Mouse (Mus musculus): ENCODE data around the gene Tmem116. TPM values are rescaled to one million over a fixed set of nuclear protein-coding genes. Genes with fewer than 3 reads are reported as not detected.
A peak's percentile ranks its signal among the peaks of the same experiment; 100 is the strongest.
"Not testable (repeated sequence)": the region's sequence is repeated elsewhere in the genome, so short reads cannot be mapped to it uniquely, and the experiment has no call there.

Tmem116 gene
- polyA plus RNA-seq, 1 experiment: 0.93 TPM

DNA sequence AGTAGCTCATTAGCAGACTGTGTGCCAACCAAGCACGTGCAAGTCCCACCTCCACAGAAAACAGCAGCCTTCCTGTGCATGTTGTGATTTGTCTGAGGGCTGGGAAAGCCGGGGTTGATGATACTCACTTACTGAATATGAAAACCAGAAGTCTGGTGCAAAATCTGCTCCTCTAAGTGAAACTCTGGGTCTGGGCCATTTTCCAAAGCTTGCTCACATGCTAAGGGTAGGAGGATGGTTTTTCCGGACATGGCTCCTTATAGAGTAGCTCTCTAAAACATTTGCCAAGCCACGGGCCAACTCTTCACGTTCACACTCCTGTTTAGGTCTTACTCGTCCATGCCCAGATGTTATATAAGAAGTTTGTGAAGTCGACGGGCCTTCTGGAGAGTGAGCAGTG, 41.6 kb downstream of the Tmem116 start:
- Histone ChIP-seq H3K4me1 (0 out of 2 replicates have a peak, but pooled peaks cover 3% of the 10 kb centered on the region), H3K4me3 (replicated peaks) (no peak overlapping the region), H3K27me3 (replicated peaks) (peaks cover 34% of the 10 kb centered on the region), H3K9me3 (no peaks in the 10 kb centered on the region), H3K36me3 (replicated peaks; ENCODE audit: low read length) (no peaks in the 10 kb centered on the region)
- TF ChIP-seq FLI1 (IDR thresholded peaks at IDR 0.05; ENCODE audit: low read length) (no peak), GATA1 (IDR thresholded peaks at IDR 0.05; ENCODE audit: borderline replicate concordance, low read length) (no peak)

DNA sequence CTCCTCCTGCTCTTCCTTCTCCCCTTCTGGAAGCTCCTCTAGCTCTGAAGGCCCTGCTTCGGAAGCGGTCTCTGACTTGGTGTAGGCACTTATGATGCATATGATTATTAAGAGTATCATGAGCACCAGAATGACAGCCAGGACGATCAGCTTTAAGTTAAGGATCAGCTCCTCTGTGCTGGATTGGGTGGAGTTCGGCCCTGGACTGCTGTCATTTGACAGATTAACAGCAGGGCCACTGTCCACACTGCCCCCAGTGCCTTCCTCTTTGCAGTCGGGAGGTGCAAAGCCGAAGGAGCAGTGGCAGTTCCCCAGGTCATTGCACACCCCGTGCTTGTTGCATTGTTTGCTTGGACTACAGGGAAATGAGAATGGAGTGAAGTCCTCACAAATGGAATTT, 49.0 kb downstream of the Tmem116 start:
- no peaks in the 10 kb centered on the region for H3K9me3 ChIP-seq
- H3K4me3 ChIP-seq (replicated peaks): peak overlapping the region; percentile 62
- H3K36me3 ChIP-seq (replicated peaks; ENCODE audit: low read length): no peaks in the 10 kb centered on the region
- no peak for TF ChIP-seq FLI1 (IDR thresholded peaks at IDR 0.05; ENCODE audit: low read length)
- no peak for TF ChIP-seq GATA1 (IDR thresholded peaks at IDR 0.05; ENCODE audit: borderline replicate concordance, low read length)
- H3K4me1 ChIP-seq: peaks cover 39% of the 10 kb centered on the region
- H3K27me3 ChIP-seq (replicated peaks): peaks cover 11% of the 10 kb centered on the region

DNA sequence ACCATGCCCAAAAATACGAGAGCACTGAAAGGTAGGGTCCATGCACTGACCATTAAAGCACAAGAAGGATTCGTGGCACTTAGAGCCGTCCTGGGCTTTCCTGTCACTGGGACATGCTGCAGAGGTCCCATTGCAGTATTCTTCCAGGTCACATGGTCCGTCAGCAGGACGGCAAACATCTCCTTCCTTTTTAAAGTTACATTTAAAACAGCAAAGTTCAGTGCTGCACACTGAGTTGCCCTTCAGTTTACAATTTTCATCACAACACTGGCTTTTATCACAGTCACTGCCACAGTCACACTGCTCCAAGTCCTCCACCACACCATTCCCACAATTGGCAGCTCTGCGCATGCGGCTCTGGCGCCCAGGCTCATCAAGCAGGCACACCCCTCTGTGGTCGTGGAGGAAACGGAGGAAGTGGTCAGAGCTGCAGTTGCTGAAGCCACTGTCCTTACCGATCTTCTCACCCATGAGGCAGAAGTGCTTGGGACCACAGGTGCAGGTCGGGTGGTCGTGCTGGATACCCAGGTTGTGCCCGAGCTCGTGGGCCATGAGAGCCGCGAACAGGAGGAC, 49.8 kb downstream of the Tmem116 start:
- H3K4me3 ChIP-seq (replicated peaks): peak overlapping the region; percentile 34
- H3K27me3 ChIP-seq (replicated peaks): peaks cover 15% of the 10 kb centered on the region
- H3K36me3 ChIP-seq (replicated peaks; ENCODE audit: low read length); H3K9me3 ChIP-seq: not testable (repeated sequence)
- H3K4me1 ChIP-seq: peaks cover 39% of the 10 kb centered on the region

DNA sequence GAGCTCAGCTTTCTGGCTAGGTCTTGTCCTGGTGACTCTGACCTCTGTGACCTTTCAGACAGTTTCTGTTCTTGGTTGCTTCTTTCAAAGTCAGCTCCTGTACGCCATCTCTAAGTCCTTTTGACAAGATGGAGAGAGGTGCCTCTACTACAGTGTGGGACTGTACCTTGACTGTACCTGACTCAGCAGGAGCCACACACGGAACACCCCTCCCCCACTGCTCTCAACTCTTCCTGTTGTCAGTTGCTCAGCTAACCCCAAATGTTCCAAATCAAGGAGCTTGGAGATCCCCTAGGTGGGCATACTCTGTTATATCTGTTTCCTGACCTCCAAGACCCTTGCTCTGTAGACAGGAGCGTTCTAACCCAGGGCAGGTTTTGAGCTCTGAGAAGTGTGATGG, 51.5 kb downstream of the Tmem116 start, which contains the start of gene Adam1b:
Gene Adam1b, minus strand, starts transcription at position 205 of the 400 bp plus-strand sequence.
- Histone ChIP-seq H3K4me1 (peaks cover 43% of the 10 kb centered on the region), H3K9me3 (no peaks in the 10 kb centered on the region), H3K36me3 (replicated peaks; ENCODE audit: low read length) (no peaks in the 10 kb centered on the region), H3K27me3 (replicated peaks) (peaks cover 22% of the 10 kb centered on the region), H3K4me3 (replicated peaks) (no peak within 1 kb of the TSS)
- TF ChIP-seq FLI1 (IDR thresholded peaks at IDR 0.05; ENCODE audit: low read length): no peak
- no peak for TF ChIP-seq GATA1 (IDR thresholded peaks at IDR 0.05; ENCODE audit: borderline replicate concordance, low read length)

DNA sequence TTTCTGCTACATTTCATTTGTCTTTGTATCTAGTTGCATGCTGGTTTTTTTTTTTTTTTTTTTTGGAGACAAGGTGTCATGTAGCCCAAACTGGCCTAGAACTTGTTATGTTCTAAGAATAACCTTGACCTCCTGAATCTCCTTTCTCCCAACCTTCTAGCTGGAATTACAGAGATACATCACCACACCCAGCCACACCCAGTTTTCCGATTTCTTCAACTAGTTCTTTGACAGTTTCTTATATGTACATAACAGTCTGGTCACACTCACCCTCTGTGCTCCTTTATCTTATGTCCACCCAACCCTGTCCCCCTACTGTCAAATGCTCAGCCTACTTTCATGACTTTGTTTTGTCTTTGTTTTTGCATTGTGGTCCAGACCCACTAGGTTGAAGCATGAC, 55.2 kb downstream of the Tmem116 start:
- no peaks in the 10 kb centered on the region for H3K9me3 ChIP-seq

DNA sequence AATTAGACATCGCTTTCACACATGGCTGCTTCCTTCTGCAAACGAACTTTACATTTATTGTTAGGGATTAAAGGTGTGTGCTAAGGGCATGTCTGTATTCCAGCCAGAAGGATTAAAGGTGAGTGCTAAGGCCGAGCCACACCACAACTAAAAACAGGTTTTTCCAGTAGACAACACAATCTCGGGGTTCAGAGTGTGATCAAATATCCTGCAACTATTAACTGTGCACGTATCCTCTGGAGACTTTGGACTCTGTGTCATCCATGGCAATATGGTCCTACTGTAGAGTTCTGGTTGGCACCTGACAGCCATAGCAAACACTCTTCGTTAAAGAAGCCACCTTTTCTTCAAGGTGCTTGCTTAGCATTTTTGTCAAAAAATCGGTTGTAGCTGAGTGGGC, 58.3 kb downstream of the Tmem116 start:
- Histone ChIP-seq H3K4me3 (replicated peaks) (no peak overlapping the region), H3K36me3 (replicated peaks; ENCODE audit: low read length) (no peaks in the 10 kb centered on the region), H3K4me1 (peaks cover 4% of the 10 kb centered on the region; the same call in 1 of the 2 replicates), H3K9me3 (no peaks in the 10 kb centered on the region), H3K27me3 (replicated peaks) (peaks cover 17% of the 10 kb centered on the region)
- no peak for TF ChIP-seq GATA1 (IDR thresholded peaks at IDR 0.05; ENCODE audit: borderline replicate concordance, low read length)
- TF ChIP-seq FLI1 (IDR thresholded peaks at IDR 0.05; ENCODE audit: low read length): no peak

More for the DNA sequence above, 55.2 kb downstream of the Tmem116 start:
- peaks cover 24% of the 10 kb centered on the region for H3K27me3 ChIP-seq (replicated peaks)
- no peaks in the 10 kb centered on the region for H3K36me3 ChIP-seq (replicated peaks; ENCODE audit: low read length)
- peaks cover 20% of the 10 kb centered on the region for H3K4me1 ChIP-seq
- H3K4me3 ChIP-seq (replicated peaks): no peak overlapping the region
- no peak for TF ChIP-seq FLI1 (IDR thresholded peaks at IDR 0.05; ENCODE audit: low read length)
- no peak for TF ChIP-seq GATA1 (IDR thresholded peaks at IDR 0.05; ENCODE audit: borderline replicate concordance, low read length)

DNA sequence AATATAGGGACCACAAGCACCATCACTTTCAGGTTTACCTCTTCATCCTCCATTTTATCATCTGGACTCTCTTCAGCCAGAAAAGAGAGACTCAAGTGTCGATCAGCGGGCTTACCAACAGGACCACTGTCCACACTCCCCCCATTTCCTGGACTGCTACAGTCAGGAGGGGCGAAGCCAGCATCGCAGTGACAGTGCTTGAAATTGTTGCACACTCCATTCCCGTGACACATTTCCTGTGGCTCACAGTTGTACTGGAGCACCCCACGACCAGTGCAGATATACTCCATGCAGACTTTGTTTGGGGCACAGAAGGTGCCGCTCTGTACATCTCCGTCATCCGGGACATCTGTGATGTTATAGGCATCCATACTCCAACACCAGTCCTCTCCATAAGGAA, 67.3 kb downstream of the Tmem116 start:
- Histone ChIP-seq H3K9me3 (no peaks in the 10 kb centered on the region), H3K27me3 (replicated peaks) (no peaks in the 10 kb centered on the region), H3K4me3 (replicated peaks) (peak overlapping the region; percentile 17), H3K36me3 (replicated peaks; ENCODE audit: low read length) (peaks cover 51% of the 10 kb centered on the region), H3K4me1 (peaks cover 14% of the 10 kb centered on the region)
- TF ChIP-seq GATA1 (IDR thresholded peaks at IDR 0.05; ENCODE audit: borderline replicate concordance, low read length): no peak
- TF ChIP-seq FLI1 (IDR thresholded peaks at IDR 0.05; ENCODE audit: low read length): no peak

DNA sequence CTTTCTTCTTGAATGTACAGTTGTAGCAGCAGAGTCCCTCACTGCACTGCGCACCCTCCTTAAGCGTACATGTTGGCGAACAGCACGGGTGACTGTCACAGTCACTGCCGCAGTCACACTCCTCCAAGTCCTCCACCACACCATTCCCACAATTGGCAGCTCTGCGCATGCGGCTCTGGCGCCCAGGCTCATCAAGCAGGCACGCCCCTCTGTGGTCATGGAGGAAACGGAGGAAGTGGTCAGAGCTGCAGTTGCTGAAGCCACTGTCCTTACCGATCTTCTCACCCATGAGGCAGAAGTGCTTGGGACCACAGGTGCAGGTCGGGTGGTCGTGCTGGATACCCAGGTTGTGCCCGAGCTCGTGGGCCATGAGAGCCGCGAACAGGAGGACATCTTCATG, 68.1 kb downstream of the Tmem116 start:
- peak overlapping the region; percentile 64 for H3K4me3 ChIP-seq (replicated peaks)
- not testable (repeated sequence) for H3K9me3 ChIP-seq; H3K27me3 ChIP-seq (replicated peaks)
- H3K36me3 ChIP-seq (replicated peaks; ENCODE audit: low read length): peaks cover 59% of the 10 kb centered on the region
- peaks cover 14% of the 10 kb centered on the region for H3K4me1 ChIP-seq

DNA sequence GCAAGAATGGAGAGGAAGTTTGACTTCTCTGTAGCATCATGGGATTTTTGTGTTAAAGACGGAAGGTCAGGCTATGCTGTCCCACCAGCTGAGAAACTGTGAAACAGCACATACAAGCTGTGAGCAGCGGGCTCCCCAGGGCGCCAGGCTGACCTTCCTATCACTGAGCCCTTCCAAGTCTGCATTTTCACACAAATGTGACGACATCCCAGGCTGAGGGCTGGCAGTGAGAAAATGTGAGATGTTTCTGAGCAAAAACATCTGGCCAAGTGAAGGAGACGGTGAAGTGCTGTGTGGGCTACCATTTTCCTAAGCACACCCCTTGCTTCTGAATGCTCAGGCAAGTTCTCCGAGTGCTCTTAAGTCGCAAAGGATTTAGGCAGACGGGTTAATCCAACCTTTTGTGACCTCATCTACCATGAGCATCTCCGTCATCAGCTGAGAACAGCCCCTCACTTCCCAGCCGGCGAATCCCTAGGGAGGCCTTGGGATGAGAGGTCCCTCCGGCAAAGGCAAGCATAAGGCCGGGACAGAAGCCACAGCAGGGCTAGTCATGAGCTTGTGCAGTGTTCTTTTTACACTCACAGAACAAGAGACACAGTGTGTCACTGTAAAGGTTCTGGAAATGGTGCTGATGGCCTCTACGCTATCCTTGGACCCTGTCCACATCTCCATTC, 74.2 kb downstream of the Tmem116 start:
- Histone ChIP-seq H3K4me3 (replicated peaks) (no peak overlapping the region), H3K4me1 (peaks cover 4% of the 10 kb centered on the region; the same call in 1 of the 2 replicates), H3K27me3 (replicated peaks) (no peaks in the 10 kb centered on the region), H3K36me3 (replicated peaks; ENCODE audit: low read length) (peaks cover 90% of the 10 kb centered on the region), H3K9me3 (no peaks in the 10 kb centered on the region)
- no peak for TF ChIP-seq FLI1 (IDR thresholded peaks at IDR 0.05; ENCODE audit: low read length)
- TF ChIP-seq GATA1 (IDR thresholded peaks at IDR 0.05; ENCODE audit: borderline replicate concordance, low read length): no peak

DNA sequence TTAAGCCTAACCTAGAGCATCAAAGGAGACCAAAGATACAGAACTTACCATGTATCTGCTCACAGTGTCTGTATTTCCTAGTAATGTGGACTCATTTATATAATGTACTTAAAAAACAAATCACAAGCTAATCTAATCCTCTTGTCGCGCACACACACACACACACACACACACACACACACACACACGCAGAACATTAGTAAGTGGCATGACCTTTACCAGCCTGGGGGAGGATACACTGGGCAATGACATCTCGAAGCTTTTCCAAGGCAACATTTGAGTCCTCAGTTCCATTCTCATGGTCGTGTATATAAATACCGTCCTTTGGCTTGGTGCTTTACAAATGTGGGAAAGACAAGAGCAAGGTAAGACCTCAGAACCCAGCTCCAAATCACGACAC, 74.8 kb downstream of the Tmem116 start:
- TF ChIP-seq FLI1 (IDR thresholded peaks at IDR 0.05; ENCODE audit: low read length): no peak
- TF ChIP-seq GATA1 (IDR thresholded peaks at IDR 0.05; ENCODE audit: borderline replicate concordance, low read length): no peak
- H3K4me1 ChIP-seq: peaks cover 4% of the 10 kb centered on the region; the same call in 1 of the 2 replicates

More for the DNA sequence above, 74.8 kb downstream of the Tmem116 start:
- no peak overlapping the region for H3K4me3 ChIP-seq (replicated peaks)
- no peaks in the 10 kb centered on the region for H3K9me3 ChIP-seq
- H3K36me3 ChIP-seq (replicated peaks; ENCODE audit: low read length): peaks cover 90% of the 10 kb centered on the region
- no peaks in the 10 kb centered on the region for H3K27me3 ChIP-seq (replicated peaks)
